Mouse (Mus musculus) yolk sac, embryonic 10.5 days (tissue): ENCODE measurements around the gene Polg2.
A peak's percentile ranks its signal among the peaks of the same experiment; 100 is the strongest.
"Not testable (repeated sequence)": the region's sequence is repeated elsewhere in the genome, so short reads cannot be mapped to it uniquely, and the experiment has no call there.

ENCODE experiments used
- DNase-seq: peaks from one replicate; pipeline ENCODE4 v3.0.0-alpha.2; 2017; ENCODE audit warnings: low spot score

The Polg2 gene

GRCm38 (mm10) chr11:106788775-106789459, 9.6 kb upstream of the Polg2 start, which contains the start of the genes Ddx5 and Cep95:
Gene Ddx5 (minus strand): TSS chr11:106789185.
Gene Cep95 (plus strand): TSS chr11:106789252.
- DNase-seq, result peak; percentile 100

- peak; percentile 99 for DNase-seq
These were observed 8.9 kb upstream of the Polg2 start for GRCm38 (mm10) chr11:106788026-106788774.

GRCm38 (mm10) chr11:106787131-106788025, 8.0 kb upstream of the Polg2 start:
- peak; percentile 85 for DNase-seq

- no peak for DNase-seq
These were observed 5.7 kb upstream of the Polg2 start for GRCm38 (mm10) chr11:106785043-106785442.

GRCm38 (mm10) chr11:106784476-106784875, 5.1 kb upstream of the Polg2 start:
- DNase-seq, result no peak

GRCm38 (mm10) chr11:106782841-106783764, 3.8 kb upstream of the Polg2 start:
- DNase-seq, result no peak

- DNase-seq, result not testable (repeated sequence)
These were observed 2.9 kb upstream of the Polg2 start for GRCm38 (mm10) chr11:106782271-106782670.

GRCm38 (mm10) chr11:106780590-106781220, 1.4 kb upstream of the Polg2 start:
- DNase-seq, result no peak

- no peak for DNase-seq
These were observed 720 bp upstream of the Polg2 start for GRCm38 (mm10) chr11:106780089-106780425.

- DNase-seq, result no peak
These were observed 549 bp downstream of the Polg2 start for GRCm38 (mm10) chr11:106778589-106779387.

- no peak for DNase-seq
These were observed 1.2 kb downstream of the Polg2 start for GRCm38 (mm10) chr11:106778132-106778531.

- DNase-seq, result peak; percentile 29
These were observed 1.9 kb downstream of the Polg2 start for GRCm38 (mm10) chr11:106777395-106777794.

GRCm38 (mm10) chr11:106776960-106777359, 2.4 kb downstream of the Polg2 start:
- peak; percentile 20 for DNase-seq

- no peak for DNase-seq
These were observed 6.3 kb downstream of the Polg2 start for GRCm38 (mm10) chr11:106773061-106773460.

GRCm38 (mm10) chr11:106770195-106770974, 9.0 kb downstream of the Polg2 start:
- no peak for DNase-seq

- DNase-seq, result no peak
These were observed 11.8 kb downstream of the Polg2 start for GRCm38 (mm10) chr11:106767516-106767915.

- no peak for DNase-seq
These were observed 12.7 kb downstream of the Polg2 start for GRCm38 (mm10) chr11:106766611-106767162.

GRCm38 (mm10) chr11:106762800-106763185, 16.5 kb downstream of the Polg2 start:
- no peak for DNase-seq
